Mouse (Mus musculus) MN1 (cell line): ENCODE results near the gene Rspo3.

Experiments used
- DNase-seq: peaks from one replicate; pipeline ENCODE4 v3.0.0-alpha.2; 2016; ENCODE audit warnings: low spot score

Gene Rspo3

GRCm38 (mm10) chr10:29441297-29441696 is 94.4 kb downstream of the Rspo3 start:
- no peak for DNase-seq

DNA sequence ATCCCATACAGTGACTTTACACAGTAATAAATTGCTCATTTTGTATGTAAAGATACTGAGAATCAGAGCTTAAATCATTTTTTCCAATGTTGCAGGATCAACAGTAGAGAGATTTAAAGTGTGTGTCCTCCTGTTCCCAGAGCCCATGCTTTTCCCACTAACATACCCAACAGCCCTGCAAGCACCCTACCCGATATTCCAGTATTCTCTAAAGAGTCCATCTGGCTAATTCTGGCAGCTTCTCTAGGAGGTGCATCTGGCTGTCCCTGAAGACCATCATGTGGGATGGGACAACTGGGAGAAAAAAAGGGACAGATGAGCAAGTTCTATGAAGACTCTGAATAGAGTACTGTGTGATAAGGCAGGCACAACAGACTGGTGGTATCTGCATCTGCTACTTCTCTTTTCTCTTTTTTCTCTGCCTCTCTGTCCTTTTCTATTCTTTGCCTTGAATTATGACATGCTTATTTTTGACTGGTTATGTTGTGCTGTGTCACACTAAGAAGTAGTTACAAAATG is 102.7 kb downstream of the Rspo3 start:
- no peak for DNase-seq

- no peak for DNase-seq
These were observed 109.0 kb downstream of the Rspo3 start for GRCm38 (mm10) chr10:29426660-29427059.

DNA sequence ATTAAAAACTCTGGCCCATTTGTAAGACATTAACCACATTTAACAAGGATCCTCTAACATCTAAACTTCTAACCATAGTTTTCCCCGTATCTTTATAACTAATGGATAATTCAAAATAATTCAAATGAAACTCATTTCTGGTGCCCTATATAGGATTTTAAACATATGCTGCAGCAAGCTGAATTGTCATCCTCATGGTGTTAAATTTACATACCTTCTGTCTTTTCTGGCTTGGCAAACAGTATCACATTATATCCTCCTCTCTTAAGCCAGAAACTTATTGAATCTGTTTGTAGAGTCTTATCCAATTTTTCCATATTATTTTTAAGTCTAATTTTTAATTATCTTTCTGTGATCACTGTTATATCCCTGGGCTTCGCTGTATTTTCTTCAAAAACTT is 111.1 kb downstream of the Rspo3 start:
- no peak for DNase-seq

DNA sequence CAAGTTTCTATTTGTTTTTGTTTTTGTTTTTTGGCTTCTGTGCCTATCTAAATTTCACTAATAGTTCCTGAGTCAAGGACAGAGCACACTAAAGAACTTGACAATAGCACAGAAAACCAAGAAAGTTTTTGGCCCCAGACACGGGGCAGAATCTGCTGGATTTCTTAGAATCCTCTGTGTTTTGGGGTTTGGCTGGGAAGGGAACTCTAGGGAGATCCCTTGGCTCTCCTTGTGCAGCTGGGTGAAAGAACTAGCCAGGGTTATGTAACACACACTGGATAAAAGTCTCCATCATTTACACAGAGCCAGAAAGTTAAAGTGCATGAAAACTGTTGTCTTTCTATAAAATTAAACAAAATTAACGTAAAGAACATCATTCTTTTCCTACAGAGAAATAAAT is 121.3 kb downstream of the Rspo3 start:
- DNase-seq: no peak

- DNase-seq: peak; percentile 34
These were observed 132.9 kb downstream of the Rspo3 start for GRCm38 (mm10) chr10:29402656-29403268.
